8 mouse cellular contexts compared by ENCODE assay signal in genomic region chr3:95174011-95174592, GRCm38 (mm10). TPM values are rescaled to one million over a fixed set of nuclear protein-coding genes. Genes with fewer than 3 reads are reported as not detected.
A peak's percentile ranks its signal among the peaks of the same experiment; 100 is the strongest.
DNase-seq lines count a peak whose midpoint lies in the region; ATAC-seq and TF ChIP-seq lines count a peak whose summit lies in the region.

No protein-coding gene starts in this region.

- H3K9me3 ChIP-seq in hindbrain, embryonic 15.5 days = no peaks in the 10 kb centered on the region

- peak; percentile 78 for DNase-seq in T-cell, adult 2 months (ENCODE audit: low spot score)
- DNase-seq in cerebellum, postnatal 36 days = peak; percentile 89 to 90
- peak; percentile 92 for DNase-seq in gastrocnemius, adult 2 months
- DNase-seq in layer of hippocampus, postnatal 25 days (ENCODE audit: extremely low spot score in 1 of 2, low spot score in 1 of 2) = peak; percentile 61 to 85
- DNase-seq in lung, postnatal 25 days (ENCODE audit: low spot score) = peak; percentile 89
- peak; percentile 87 for DNase-seq in retina, postnatal 1 day
- peak; percentile 72 to 87 for DNase-seq in urinary bladder, adult 18-20 months (ENCODE audit: low spot score in 2 of 2)

- ATAC-seq in hindbrain, embryonic 15.5 days (ENCODE audit: low FRiP score, low read depth) = peak; percentile 36; the same call in 1 of the 2 replicates

- intact Hi-C loops in gastrocnemius, adult 2 months (cut with DNase I) = loop anchor here (1.0 kb wide), 1 partner anchor 32 kb away; the partner anchor contains the start of gene Tnfaip8l2

- H3K4me1 ChIP-seq in hindbrain, embryonic 15.5 days (replicated peaks) = peaks cover 21% of the 10 kb centered on the region

- peaks cover 31% of the 10 kb centered on the region for H3K36me3 ChIP-seq in hindbrain, embryonic 15.5 days

- H3K27me3 ChIP-seq in hindbrain, embryonic 15.5 days = peaks cover 16% of the 10 kb centered on the region; the same call in 1 of the 2 replicates

- H3K27ac ChIP-seq in gastrocnemius, adult 2 months = peak overlapping the region; percentile 73
- H3K27ac ChIP-seq in hindbrain, embryonic 15.5 days (replicated peaks) = 0 out of 2 replicates have a peak overlapping the region, but pooled peaks have one; percentile 15

- 0 out of 2 replicates have a peak overlapping the region, but pooled peaks have one; percentile 5 for H3K9ac ChIP-seq in hindbrain, embryonic 15.5 days

- WGBS in hindbrain, embryonic 15.5 days = 8% methylated on average over 16 of the region's 16 CpGs

- H3K4me2 ChIP-seq in hindbrain, embryonic 15.5 days = peak overlapping the region; percentile 53

- peak; percentile 96 for TF ChIP-seq CTCF in gastrocnemius, adult 2 months (IDR thresholded peaks at IDR 0.05)

- peak overlapping the region; percentile 61 for H3K4me3 ChIP-seq in gastrocnemius, adult 2 months
- peak overlapping the region; percentile 19; the same call in 1 of the 2 replicates for H3K4me3 ChIP-seq in hindbrain, embryonic 15.5 days

RNA-seq across cellular contexts. Expression of gene Sema6c, which starts 13.8 kb away (rescaled TPM):
- total RNA-seq in gastrocnemius, adult 2 months (2021) = 100 to 1,000 TPM in 1 of 2 experiments, 10 to 100 TPM in 1; 83.4 to 105 TPM
- 33.0 and 34.7 TPM in 2 replicates for polyA plus RNA-seq in hindbrain, embryonic 15.5 days (2015; fragmentation: Nextera tagmentation; extraction: Ambion mirVana)
- total RNA-seq in layer of hippocampus, postnatal 25 days (2021) = 10 to 100 TPM; 35.1 to 41.9 TPM

RNA-seq across cellular contexts. Expression of gene Tnfaip8l2, which starts 31.9 kb away (rescaled TPM):
- total RNA-seq in gastrocnemius, adult 2 months (2021) = under 1 TPM; 0.42 to 0.87 TPM
- 3.9 and 4.2 TPM in 2 replicates for polyA plus RNA-seq in hindbrain, embryonic 15.5 days (2015; fragmentation: Nextera tagmentation; extraction: Ambion mirVana)
- 1 to 10 TPM; 2.1 to 3.1 TPM for total RNA-seq in layer of hippocampus, postnatal 25 days (2021)

RNA-seq across cellular contexts. Expression of gene Lysmd1, which starts 40.2 kb away (rescaled TPM):
- 1 to 10 TPM; 6.7 to 7.2 TPM for total RNA-seq in gastrocnemius, adult 2 months (2021)
- polyA plus RNA-seq in hindbrain, embryonic 15.5 days (2015; fragmentation: Nextera tagmentation; extraction: Ambion mirVana) = 42.7 and 45.0 TPM in 2 replicates
- total RNA-seq in layer of hippocampus, postnatal 25 days (2021) = 10 to 100 TPM; 16.5 to 18.4 TPM

RNA-seq across cellular contexts. Expression of gene Scnm1, which starts 40.3 kb away (rescaled TPM):
- total RNA-seq in gastrocnemius, adult 2 months (2021) = 10 to 100 TPM; 33.2 to 40.7 TPM
- 84.0 and 88.6 TPM in 2 replicates for polyA plus RNA-seq in hindbrain, embryonic 15.5 days (2015; fragmentation: Nextera tagmentation; extraction: Ambion mirVana)
- total RNA-seq in layer of hippocampus, postnatal 25 days (2021) = 10 to 100 TPM; 43.1 to 48.2 TPM

RNA-seq across cellular contexts. Expression of gene Gabpb2, which starts 43.6 kb away (rescaled TPM):
- total RNA-seq in gastrocnemius, adult 2 months (2021) = 10 to 100 TPM in 1 of 2 experiments, 1 to 10 TPM in 1; 9.1 to 12.0 TPM
- 3.4 and 3.6 TPM in 2 replicates for polyA plus RNA-seq in hindbrain, embryonic 15.5 days (2015; fragmentation: Nextera tagmentation; extraction: Ambion mirVana)
- total RNA-seq in layer of hippocampus, postnatal 25 days (2021) = 10 to 100 TPM; 10.9 to 15.1 TPM

Comparison
In these comparisons a context has a peak if more than half of its experiments do, and no peak if none do; other contexts are left out.
1. Peak in every context shown above with its lines: DNase-seq, ATAC-seq, H3K4me3 ChIP-seq and H3K27ac ChIP-seq.